Mouse (Mus musculus) neutrophil, adult 83 days (primary cell): ENCODE results near the gene Tubb1. TPM values are rescaled to one million over a fixed set of nuclear protein-coding genes. Genes with fewer than 3 reads are reported as not detected.

Source experiments
- total RNA-seq, 2 experiments: library from RNA; stranded (reverse); gene quantifications; one replicate each; pipeline ENCODE4 v1.2.4; 2023

Tubb1 gene
- under 1 TPM; 0.57 TPM for total RNA-seq

DNA sequence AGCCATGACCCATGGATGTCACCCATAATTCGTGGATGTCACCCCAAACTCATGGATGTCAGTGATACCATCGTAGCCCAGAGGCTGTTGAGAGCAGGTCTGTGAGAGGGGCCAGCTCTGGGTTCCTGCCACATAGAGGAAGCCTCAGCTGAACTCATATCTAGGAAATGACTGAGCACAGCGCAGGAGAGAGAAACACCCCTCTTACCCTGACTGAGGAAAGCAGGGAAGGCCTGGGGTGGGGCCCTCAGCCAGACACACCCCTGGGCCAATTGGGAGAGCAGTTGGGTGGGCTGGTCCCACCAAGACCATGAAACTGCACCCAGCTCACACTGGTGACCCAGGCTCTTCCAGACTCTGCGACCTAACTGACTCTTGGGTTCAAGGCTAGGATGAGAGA, at the start of gene Tubb1:
Gene Tubb1 (plus strand): TSS at position 343 of the 400 bp plus-strand sequence.

GRCm38 (mm10) chr2:174415731-174416310, 34.7 kb upstream of the Tubb1 start, which contains the start of gene Nelfcd:
TSS of gene Nelfcd (plus strand) at chr2:174415804.

DNA sequence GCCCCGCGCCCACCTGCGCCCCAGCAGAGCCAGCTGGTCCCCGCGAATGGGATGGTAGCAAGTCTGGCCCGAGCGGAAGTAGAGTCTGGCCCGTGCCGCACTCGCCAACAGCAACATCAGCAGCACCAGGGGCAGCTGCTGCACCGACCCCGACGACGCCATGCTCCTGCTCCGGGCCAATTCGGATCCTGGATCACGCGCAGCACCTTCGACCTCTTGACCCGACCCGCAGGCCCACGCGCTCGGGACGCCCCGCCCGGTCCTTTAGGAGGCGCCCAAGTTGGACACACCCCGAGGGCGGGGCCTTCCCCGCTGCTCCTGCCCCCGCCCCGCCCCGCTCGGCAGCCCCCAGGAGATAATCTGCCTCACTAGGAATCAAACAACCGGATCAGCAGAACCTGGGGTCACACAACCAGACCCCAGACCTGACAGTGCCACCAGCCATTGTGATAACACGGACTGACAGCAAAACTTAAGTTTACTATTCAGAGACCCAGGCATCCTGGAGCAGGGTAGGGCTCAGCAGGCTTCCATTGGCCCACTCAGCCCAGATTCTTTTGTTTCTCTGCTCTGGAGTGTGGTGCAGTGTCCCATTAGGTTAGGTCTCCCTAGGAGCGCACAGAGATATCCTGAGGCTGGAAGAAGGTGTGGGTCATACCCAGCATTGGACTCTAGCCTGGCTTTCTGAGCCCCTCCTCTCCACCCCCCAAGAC, 11.6 kb upstream of the Tubb1 start, which contains the start of gene Ctsz:
Gene Ctsz (minus strand): TSS at position 303 of the 713 bp plus-strand sequence.

DNA sequence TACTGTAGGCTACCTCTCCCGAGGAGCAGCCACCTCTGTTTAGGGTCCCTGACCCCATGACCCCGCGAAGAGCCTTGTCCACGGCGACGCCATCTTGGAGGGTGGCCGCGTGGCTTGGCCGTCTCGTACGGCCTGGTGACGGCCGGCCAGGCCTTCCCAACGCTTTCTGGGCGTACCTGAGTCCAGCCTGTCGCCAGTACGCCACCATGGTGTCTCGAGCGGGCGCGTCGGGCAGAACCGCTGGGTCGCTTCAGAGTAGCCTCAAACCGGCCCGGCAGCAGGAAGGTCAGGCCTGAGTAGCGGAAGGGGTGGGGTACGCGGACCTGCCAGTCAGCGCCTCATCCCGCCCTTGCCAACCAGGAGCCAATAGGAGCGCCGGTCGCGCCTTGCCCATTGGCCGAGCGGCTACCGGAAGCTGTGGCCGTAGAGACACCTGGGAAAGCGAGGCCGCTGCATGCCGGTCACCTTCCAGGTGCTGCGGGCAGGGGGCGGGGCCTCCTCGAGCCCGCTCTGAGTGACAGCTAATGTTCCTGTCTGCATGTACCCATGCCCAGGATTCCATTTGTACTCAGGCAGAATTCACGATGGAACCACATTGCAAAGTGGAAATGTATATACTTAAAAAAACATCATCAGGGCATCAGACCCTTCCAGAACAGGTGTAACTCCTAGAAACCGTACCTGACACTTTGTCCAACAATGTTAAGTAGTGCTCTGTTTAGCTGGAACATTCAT, 13.5 kb downstream of the Tubb1 start, which contains the start of gene Atp5e:
Gene Atp5e (minus strand): TSS at position 317 of the 735 bp plus-strand sequence.

GRCm38 (mm10) chr2:174472818-174473549, 22.5 kb downstream of the Tubb1 start, which contains the start of gene Prelid3b:
TSS of gene Prelid3b (minus strand) at chr2:174473081.

Other genes with a start within 250 kb of the Tubb1 start
- gene Gnas, start 166.4 kb upstream of the Tubb1 start, total RNA-seq, result 100 to 1,000 TPM; 349 to 392 TPM
- under 1 TPM; 0.68 to 0.90 TPM for gene Gm20721, start 104.0 kb upstream of the Tubb1 start, total RNA-seq
- gene Nelfcd, start 34.9 kb upstream of the Tubb1 start, total RNA-seq, result 10 to 100 TPM; 43.9 to 46.6 TPM
- 100 to 1,000 TPM; 157 to 164 TPM for gene Ctsz, start 11.7 kb upstream of the Tubb1 start, total RNA-seq
- 100 to 1,000 TPM; 171 to 194 TPM for gene Atp5e, start 13.4 kb downstream of the Tubb1 start, total RNA-seq
- gene Prelid3b, start 22.4 kb downstream of the Tubb1 start, total RNA-seq, result 10 to 100 TPM; 33.9 to 35.3 TPM
- 10 to 100 TPM; 10.9 to 14.7 TPM for gene Zfp831, start 192.8 kb downstream of the Tubb1 start, total RNA-seq